Mouse (Mus musculus) limb, embryonic 12.5 days (tissue): ENCODE measurements around the gene Fam214b. TPM values are rescaled to one million over a fixed set of nuclear protein-coding genes. Genes with fewer than 3 reads are reported as not detected.
A peak's percentile ranks its signal among the peaks of the same experiment; 100 is the strongest.
"Not testable (repeated sequence)": the region's sequence is repeated elsewhere in the genome, so short reads cannot be mapped to it uniquely, and the experiment has no call there.

Source experiments
- ATAC-seq: fragments of 200-750 bp; cut with Nextera tagmentation; 2 replicates; pipeline ENCODE4 v1.8.0; 2017; ENCODE audit warnings: low read depth, moderate TSS enrichment; ENCODE audit not compliant: insufficient number of reproducible peaks, insufficient read depth, low FRiP score, low TSS enrichment
- H3K27ac ChIP-seq: fragments of 300-500 bp; sonication (generic); 2 replicates; pipeline ENCODE4 v1.5.1; 2016; ENCODE audit warnings: mild to moderate bottlenecking, moderate library complexity
- H3K27me3 ChIP-seq: fragments of 300-500 bp; sonication (generic); 2 replicates; pipeline ENCODE4 v1.6.1; 2016; ENCODE audit warnings: mild to moderate bottlenecking, moderate library complexity
- H3K36me3 ChIP-seq: fragments of 300-500 bp; sonication (generic); 2 replicates; pipeline ENCODE4 v1.6.1; 2016; ENCODE audit warnings: mild to moderate bottlenecking, moderate library complexity
- H3K4me1 ChIP-seq: fragments of 300-500 bp; sonication (generic); replicated peaks from 2 replicates; pipeline ENCODE4 v1.6.1; 2016
- H3K4me2 ChIP-seq: fragments of 300-500 bp; sonication (generic); 2 replicates; pipeline ENCODE4 v1.6.1; 2016; ENCODE audit warnings: mild to moderate bottlenecking, moderate library complexity
- H3K4me3 ChIP-seq: fragments of 300-500 bp; sonication (generic); replicated peaks from 2 replicates; pipeline ENCODE4 v1.5.1; 2016; ENCODE audit warnings: mild to moderate bottlenecking
- H3K9ac ChIP-seq: fragments of 300-500 bp; sonication (generic); replicated peaks from 2 replicates; pipeline ENCODE4 v1.6.1; 2016; ENCODE audit warnings: mild to moderate bottlenecking, moderate library complexity
- H3K9me3 ChIP-seq: fragments of 300-500 bp; sonication (generic); 2 replicates; pipeline ENCODE4 v1.6.1; 2016; ENCODE audit warnings: mild to moderate bottlenecking, moderate library complexity
- WGBS: fragments of 180-500 bp; shearing (Covaris S2); methylation state at CpG from one replicate; pipeline ENCODE4 v1.1.7; 2016; 5-methylcytosine and 5-hydroxymethylcytosine counted together
- polyA plus RNA-seq: library from polyadenylated mRNA; unstranded; fragments of >200 nt; fragmentation: Nextera tagmentation; extraction: Ambion mirVana; gene quantifications from 2 replicates; pipeline ENCODE4 v1.2.1, GENCODE M21; 2016

Fam214b gene
- polyA plus RNA-seq, 1 experiment from 2014 or later = 12.1 TPM

GRCm38 (mm10) chr4:43005765-43006164 is 40.3 kb downstream of the Fam214b start:
- Histone ChIP-seq H3K4me2 (no peak overlapping the region), H3K36me3 (peaks cover 36% of the 10 kb centered on the region), H3K9me3 (no peaks in the 10 kb centered on the region), H3K27me3 (no peaks in the 10 kb centered on the region), H3K4me1 (peaks cover 16% of the 10 kb centered on the region), H3K9ac (no peak overlapping the region), H3K27ac (no peak overlapping the region), H3K4me3 (no peak overlapping the region)
- no peak for ATAC-seq
- WGBS = 64% methylated on average over 2 of the region's 2 CpGs

- WGBS = 92% methylated on average over 3 of the region's 3 CpGs
- Histone ChIP-seq H3K9me3 (no peaks in the 10 kb centered on the region), H3K27ac (no peak overlapping the region), H3K4me1 (peaks cover 14% of the 10 kb centered on the region), H3K4me2 (no peak overlapping the region), H3K9ac (no peak overlapping the region), H3K4me3 (no peak overlapping the region), H3K36me3 (peaks cover 36% of the 10 kb centered on the region), H3K27me3 (no peaks in the 10 kb centered on the region)
- no peak for ATAC-seq
Measured at GRCm38 (mm10) chr4:43004951-43005350, 41.1 kb downstream of the Fam214b start.

GRCm38 (mm10) chr4:43002756-43003439 is 43.1 kb downstream of the Fam214b start:
- H3K9ac ChIP-seq = no peak overlapping the region
- H3K36me3 ChIP-seq = peaks cover 36% of the 10 kb centered on the region
- no peak overlapping the region for H3K4me3 ChIP-seq
- H3K27ac ChIP-seq = no peak overlapping the region
- H3K4me1 ChIP-seq = peaks cover 12% of the 10 kb centered on the region
- 78% methylated on average over 12 of the region's 12 CpGs for WGBS
- no peaks in the 10 kb centered on the region for H3K27me3 ChIP-seq
- H3K4me2 ChIP-seq = no peak overlapping the region
- ATAC-seq = no peak
- H3K9me3 ChIP-seq = no peaks in the 10 kb centered on the region

GRCm38 (mm10) chr4:43001272-43001671 is 44.7 kb downstream of the Fam214b start:
- peak overlapping the region; percentile 99 for H3K27ac ChIP-seq

GRCm38 (mm10) chr4:43000141-43000986 is 45.7 kb downstream of the Fam214b start, which contains the start of gene Vcp:
Gene Vcp, minus strand, starts transcription at chr4:43000507.
- under 1% methylated on average over 55 of the region's 56 CpGs for WGBS
- Histone ChIP-seq H3K4me1 (peaks cover 17% of the 10 kb centered on the region), H3K9ac (peak within 1 kb of the TSS; percentile 94), H3K27ac (peak within 1 kb of the TSS; percentile 99), H3K4me3 (peak within 1 kb of the TSS; percentile 79), H3K4me2 (peak within 1 kb of the TSS; percentile 76), H3K36me3 (peaks cover 31% of the 10 kb centered on the region)
- ATAC-seq = peak; percentile 98
- not testable (repeated sequence) for H3K27me3 ChIP-seq, H3K9me3 ChIP-seq

More at GRCm38 (mm10) chr4:43001272-43001671, 44.7 kb downstream of the Fam214b start:
- no peak overlapping the region for H3K4me3 ChIP-seq
- no peak overlapping the region for H3K4me2 ChIP-seq
- peaks cover 30% of the 10 kb centered on the region for H3K36me3 ChIP-seq
- H3K27me3 ChIP-seq = no peaks in the 10 kb centered on the region
- no peak overlapping the region for H3K9ac ChIP-seq
- H3K9me3 ChIP-seq = no peaks in the 10 kb centered on the region
- 98% methylated on average over 2 of the region's 2 CpGs for WGBS
- no peak for ATAC-seq
- H3K4me1 ChIP-seq = peaks cover 17% of the 10 kb centered on the region

GRCm38 (mm10) chr4:42999451-43000140 is 46.4 kb downstream of the Fam214b start:
- peak overlapping the region; percentile 79 for H3K4me3 ChIP-seq
- H3K4me1 ChIP-seq = peaks cover 17% of the 10 kb centered on the region
- peak overlapping the region; percentile 94 for H3K9ac ChIP-seq
- H3K36me3 ChIP-seq = peaks cover 31% of the 10 kb centered on the region
- WGBS = under 1% methylated on average over 47 of the region's 51 CpGs
- H3K4me2 ChIP-seq = peak overlapping the region; percentile 76
- ATAC-seq = peak; percentile 72
- peak overlapping the region; percentile 99 for H3K27ac ChIP-seq
- H3K27me3 ChIP-seq = no peaks in the 10 kb centered on the region
- H3K9me3 ChIP-seq = no peaks in the 10 kb centered on the region

GRCm38 (mm10) chr4:42998022-42998421 is 48.0 kb downstream of the Fam214b start:
- Histone ChIP-seq H3K36me3 (peaks cover 40% of the 10 kb centered on the region), H3K27me3 (no peaks in the 10 kb centered on the region), H3K4me3 (peak overlapping the region; percentile 79), H3K27ac (no peak overlapping the region), H3K9me3 (no peaks in the 10 kb centered on the region), H3K9ac (no peak overlapping the region), H3K4me1 (peaks cover 17% of the 10 kb centered on the region), H3K4me2 (peak overlapping the region; percentile 76)
- 79% methylated on average over 2 of the region's 2 CpGs for WGBS
- ATAC-seq = no peak

- no peak overlapping the region for H3K4me2 ChIP-seq
- ATAC-seq = no peak
- no peak overlapping the region for H3K27ac ChIP-seq
- no peaks in the 10 kb centered on the region for H3K27me3 ChIP-seq
- H3K4me1 ChIP-seq = no peaks in the 10 kb centered on the region
- H3K9me3 ChIP-seq = no peaks in the 10 kb centered on the region
- H3K4me3 ChIP-seq = no peak overlapping the region
- H3K9ac ChIP-seq = no peak overlapping the region
- 86% methylated on average over 1 of the region's 1 CpGs for WGBS
- H3K36me3 ChIP-seq = peaks cover 99% of the 10 kb centered on the region
Measured at GRCm38 (mm10) chr4:42988296-42988695, 57.7 kb downstream of the Fam214b start.

Other genes starting within 250 kb of the Fam214b start
- gene Fam205a1, start 192.3 kb downstream of the Fam214b start, polyA plus RNA-seq = 0.06 TPM in 1 of 2 replicates, not detected in the other
- gene Gm12394, start 189.4 kb downstream of the Fam214b start, polyA plus RNA-seq = 0.09 TPM in 1 of 2 replicates, not detected in the other
- gene Fam205c, start 172.0 kb downstream of the Fam214b start, polyA plus RNA-seq = 0.35 TPM in 1 of 2 replicates, not detected in the other
- 0.14 and 0.31 TPM in 2 replicates for gene Phf24, start 129.6 kb downstream of the Fam214b start, polyA plus RNA-seq
- gene Dnajb5, start 96.4 kb downstream of the Fam214b start, polyA plus RNA-seq = 6.6 and 7.4 TPM in 2 replicates
- 0.46 and 0.78 TPM in 2 replicates for gene 1700022I11Rik, start 76.6 kb downstream of the Fam214b start, polyA plus RNA-seq
- 656 and 692 TPM in 2 replicates for gene Vcp, start 45.7 kb downstream of the Fam214b start, polyA plus RNA-seq
- 18.4 and 20.6 TPM in 2 replicates for gene Fancg, start 35.7 kb downstream of the Fam214b start, polyA plus RNA-seq
- 27.0 and 30.3 TPM in 2 replicates for gene Pigo, start 20.4 kb downstream of the Fam214b start, polyA plus RNA-seq
- 344 and 353 TPM in 2 replicates for gene Stoml2, start 14.5 kb downstream of the Fam214b start, polyA plus RNA-seq
- gene Unc13b, start 12.7 kb upstream of the Fam214b start, polyA plus RNA-seq = 3.5 and 4.0 TPM in 2 replicates
- 0.60 and 0.97 TPM in 2 replicates for gene Atp8b5, start 220.9 kb upstream of the Fam214b start, polyA plus RNA-seq